Mouse (Mus musculus) embryo, embryonic 9.5 days (tissue): ENCODE measurements around the gene Hes2.

Source experiments
- DNase-seq: peaks from one replicate; pipeline ENCODE4 v3.0.0-alpha.2; 2017; ENCODE audit errors: extremely low spot score

Gene Hes2

DNA sequence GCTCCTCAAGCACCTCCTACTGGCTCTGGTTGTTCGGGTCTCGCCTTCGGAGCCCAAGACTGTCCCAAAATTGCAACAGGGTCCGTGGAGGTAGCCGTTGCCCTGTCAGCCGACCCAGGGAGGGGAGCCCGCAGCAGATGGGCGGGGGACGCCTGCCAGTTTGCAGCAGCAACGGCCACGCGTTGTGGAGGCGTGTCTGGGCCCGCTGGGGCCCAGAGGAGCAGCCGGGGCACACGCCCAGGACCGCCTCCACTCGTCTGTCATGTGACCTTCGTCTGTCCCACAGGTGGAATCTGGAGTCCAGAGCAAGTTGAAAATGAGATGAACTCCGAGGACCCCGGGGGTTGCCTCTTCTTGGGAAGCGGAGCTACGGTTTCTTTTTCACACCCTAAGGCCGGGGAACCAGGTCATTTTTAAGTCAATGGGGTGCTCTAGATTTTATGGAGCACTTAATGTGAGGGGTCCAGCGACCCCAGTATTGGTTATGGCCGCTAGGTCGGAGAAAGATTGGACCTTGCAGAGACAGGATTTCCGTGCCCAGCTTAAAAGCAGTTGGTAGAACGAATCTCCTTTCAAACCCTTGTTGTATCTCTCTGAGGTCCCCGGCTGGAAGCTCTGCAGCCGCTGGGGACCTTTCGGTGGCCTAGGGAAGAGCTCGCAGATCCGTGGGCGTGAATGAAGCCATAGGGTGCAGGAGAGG lies at the start of gene Hes2:
Gene Hes2 (plus strand): TSS at position 283 of the 700 bp plus-strand sequence.
- DNase-seq, result no peak

DNA sequence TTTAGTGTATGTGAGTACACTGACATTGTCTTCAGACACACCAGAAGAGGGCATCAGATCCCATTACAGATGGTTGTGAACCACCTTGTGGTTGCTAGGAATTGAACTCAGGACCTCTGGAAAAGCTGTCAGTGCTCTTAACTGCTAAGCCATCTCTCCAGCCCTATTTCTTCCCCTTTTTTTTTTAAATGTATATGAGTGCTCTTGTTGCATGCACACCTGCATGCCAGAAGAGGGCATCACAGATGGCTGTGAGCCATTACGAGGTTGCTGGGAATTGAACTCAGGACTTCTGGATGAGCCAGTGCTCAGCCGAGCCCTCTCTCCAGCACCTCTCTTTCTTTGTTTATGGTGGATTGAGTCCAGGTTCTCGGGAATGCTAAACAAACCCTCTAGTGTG lies 49.2 kb upstream of the Hes2 start:
- no peak for DNase-seq

DNA sequence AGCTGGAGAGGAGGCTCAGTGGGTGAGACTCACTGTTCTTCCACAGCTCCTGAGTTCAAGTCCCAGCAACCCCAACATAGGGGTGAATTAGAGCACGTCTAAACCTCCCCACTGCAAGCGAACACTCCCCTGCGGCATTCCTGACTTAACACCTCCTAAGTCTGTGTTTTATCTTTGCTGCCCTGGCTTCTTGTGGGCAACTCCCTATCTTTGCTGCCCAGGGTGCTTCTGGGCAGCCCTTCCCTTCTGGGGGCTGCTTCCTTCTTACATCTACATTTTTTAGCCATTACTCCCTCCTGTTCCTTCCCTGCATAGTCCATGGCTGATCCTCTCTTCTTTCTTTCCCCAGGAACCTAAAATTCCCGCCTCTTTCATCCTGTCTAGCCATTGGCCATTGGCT lies 48.0 kb upstream of the Hes2 start:
- no peak for DNase-seq

DNA sequence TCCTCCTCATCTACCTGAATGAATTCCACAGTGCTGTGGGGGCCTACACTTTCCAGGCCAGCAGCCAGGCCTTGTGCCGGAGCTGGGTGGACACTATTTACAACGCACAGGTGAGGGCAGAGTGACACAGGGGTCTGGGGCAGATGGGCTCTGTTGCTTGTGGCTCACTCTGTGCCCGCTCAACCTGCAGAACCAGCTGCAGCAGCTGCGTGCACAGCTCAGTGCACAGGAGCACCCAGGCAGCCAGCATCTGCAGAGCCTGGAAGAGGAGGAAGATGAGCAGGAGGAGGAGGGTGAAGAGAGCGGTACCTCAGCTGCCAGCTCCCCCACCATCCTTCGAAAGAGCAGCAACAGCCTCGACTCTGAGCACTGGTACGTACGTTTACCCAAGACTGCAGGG lies 46.3 kb upstream of the Hes2 start:
- DNase-seq, result no peak

DNA sequence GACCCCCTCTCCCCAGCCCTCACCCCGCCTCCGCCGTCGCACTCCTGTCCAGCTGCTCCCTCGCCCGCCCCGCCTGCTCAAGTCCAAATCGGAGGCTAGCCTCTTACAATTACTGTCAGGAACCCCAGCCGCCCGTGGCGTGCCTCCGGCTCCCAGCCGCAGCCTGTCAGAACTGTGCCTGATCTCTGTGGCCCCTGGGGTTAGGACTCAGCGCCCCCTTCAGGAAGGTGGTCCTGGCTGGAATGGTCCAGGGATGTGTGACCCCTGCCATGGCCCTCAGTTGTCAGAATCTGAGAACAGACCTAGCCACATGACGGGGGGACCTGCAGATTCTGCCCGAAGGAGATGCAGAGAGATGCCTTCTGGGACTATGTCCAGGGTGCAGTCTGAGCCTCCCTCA lies 44.6 kb upstream of the Hes2 start:
- DNase-seq, result no peak

DNA sequence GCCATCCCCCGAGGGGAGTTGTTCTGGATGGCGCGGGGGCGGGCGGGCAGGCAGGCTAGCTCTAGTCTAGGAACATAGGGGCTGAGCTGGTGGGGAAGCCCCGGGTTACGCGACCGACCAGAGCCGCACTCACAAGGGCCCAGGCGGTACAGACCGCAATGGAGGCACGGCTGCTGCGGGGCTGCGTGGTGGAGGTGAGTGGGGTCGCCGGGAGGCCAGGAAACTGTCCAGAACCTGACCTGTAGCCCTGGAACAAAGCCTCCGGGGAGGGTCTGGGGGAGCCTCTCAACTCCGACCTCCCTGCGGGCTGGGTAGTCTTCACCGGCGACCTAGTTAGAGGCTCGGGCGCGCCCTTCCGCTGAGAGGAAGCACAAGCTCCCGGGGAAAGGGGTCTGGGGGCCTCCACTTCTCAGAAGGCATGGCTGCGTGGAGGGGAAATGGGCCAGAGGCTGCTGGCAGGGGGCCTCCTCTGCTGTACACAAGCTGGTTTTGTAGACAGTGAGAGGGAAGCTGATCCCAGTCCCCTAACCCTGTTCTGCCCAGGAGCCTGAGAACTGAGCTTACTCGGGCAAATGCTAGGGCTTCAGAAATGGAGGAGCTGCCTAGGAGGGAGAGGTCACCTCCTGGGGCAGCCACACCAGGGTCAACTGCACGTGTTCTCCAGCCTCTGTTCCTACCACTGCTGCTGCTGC lies 42.6 kb upstream of the Hes2 start, which contains the start of gene Tnfrsf25:
Gene Tnfrsf25 (plus strand): TSS at position 14 of the 692 bp plus-strand sequence.
- DNase-seq, result peak; percentile 40

DNA sequence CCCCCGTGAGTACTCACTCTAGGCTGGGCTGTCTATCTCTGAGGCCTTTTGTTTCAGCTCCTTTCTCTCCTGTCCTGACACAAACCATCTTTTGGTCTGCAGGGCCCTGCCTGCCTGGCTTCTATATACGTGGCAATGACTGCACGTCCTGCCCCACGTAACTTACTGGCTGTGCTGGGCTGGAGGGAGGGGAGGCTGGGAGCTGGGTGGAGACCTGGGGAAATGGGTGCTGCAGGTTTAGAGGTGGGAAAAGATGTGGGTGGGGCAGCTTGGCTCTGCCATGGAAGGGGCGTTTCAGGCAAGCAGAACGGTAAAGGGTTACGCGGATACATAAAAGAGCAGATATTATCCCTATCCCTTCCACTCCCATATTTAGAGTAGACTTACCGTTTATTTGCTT lies 41.1 kb upstream of the Hes2 start:
- DNase-seq, result no peak

DNA sequence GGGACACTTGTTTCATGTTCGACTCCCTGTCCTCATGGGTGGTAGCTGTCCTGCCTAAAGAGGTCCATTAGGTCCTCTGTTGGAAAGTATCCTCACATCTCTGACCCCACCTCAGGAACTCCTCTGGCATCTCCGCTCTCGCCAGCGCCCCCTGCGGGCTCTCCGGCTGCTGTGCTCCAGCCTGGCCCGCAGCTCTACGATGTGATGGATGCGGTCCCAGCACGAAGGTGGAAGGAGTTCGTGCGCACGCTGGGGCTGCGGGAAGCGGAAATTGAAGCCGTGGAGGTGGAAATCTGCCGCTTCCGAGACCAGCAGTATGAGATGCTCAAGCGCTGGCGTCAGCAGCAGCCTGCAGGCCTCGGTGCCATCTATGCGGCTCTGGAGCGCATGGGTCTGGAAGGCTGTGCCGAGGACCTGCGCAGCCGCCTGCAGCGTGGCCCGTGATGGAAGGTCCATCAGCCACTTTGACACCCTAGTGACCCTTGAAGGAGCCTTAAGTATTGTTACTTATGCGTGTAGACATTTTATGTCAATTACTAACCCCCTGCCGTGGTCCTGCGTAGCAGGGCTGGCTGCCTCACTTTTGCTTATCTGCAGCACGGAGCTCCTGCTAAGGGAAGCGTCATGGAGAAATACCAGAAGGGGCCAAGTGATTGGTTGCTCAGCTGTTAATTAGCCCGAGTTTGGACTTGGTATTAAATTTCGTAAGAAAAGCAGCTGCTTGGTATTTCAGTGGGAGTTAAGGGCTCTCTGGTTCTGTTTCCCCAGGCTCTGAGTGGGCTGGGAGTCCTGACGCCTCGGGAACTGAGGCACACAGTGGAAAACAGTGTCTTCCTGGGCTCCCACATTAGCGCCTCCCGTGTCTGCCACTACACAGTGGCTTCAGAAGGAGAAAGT lies 39.0 kb upstream of the Hes2 start:
- DNase-seq, result peak; percentile 72

DNA sequence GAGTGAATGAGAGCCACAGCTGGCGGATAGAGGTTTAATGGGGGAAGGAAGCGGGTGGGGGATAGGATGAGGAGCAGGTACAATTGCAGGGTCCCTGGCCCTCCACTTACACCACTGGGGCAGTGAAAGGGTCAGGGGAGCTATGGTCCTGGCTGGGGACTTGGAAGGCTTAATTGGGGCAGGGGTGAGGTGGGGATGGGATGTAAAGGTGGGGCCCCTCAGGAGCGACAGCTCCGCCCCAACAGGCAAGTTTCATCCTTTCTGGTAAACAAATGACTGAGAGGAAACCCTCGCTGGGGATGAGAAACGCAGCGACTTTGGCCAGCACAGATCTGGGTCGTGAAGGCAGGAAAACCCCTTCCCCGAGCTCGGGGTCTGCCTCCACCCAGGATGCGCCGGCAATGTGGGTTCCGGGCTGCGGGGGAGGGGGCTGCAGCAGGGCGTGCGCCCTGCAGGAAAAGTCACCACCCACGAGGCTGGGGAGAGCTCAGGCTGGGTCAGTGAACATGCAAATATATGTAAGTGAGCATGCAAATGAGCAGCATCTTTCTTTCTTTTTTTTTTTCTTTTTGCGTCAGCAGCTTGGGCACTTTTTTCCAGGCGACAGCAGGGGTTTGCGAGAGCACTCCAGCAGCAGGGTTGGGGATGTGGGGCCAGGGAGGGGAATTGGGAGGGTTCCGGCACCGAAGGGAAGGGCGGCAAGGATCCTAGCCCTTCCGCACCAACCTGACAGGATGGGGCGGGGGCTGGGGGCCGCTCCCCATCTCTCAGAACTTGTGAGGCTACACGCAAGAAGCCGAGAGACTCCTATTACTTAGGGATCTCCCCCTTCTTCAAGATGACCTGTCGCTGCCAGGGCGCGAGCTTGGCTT lies 38.1 kb upstream of the Hes2 start:
- no peak for DNase-seq

DNA sequence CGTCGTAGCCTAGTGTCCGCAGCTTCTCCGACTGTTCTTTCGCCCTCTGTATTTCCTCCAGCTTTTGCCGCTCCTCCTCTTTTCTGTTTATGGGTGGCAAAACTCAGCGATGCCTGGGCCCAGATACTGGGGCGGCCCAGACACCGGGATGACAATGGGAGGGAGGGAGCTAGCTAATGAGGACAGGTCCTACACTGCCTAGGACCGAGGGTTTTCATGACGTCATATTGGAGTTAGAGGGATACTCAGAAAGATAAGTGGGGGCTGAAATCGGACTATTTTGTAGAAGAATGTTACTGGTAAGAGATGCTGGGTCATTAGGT lies 37.5 kb upstream of the Hes2 start:
- no peak for DNase-seq

DNA sequence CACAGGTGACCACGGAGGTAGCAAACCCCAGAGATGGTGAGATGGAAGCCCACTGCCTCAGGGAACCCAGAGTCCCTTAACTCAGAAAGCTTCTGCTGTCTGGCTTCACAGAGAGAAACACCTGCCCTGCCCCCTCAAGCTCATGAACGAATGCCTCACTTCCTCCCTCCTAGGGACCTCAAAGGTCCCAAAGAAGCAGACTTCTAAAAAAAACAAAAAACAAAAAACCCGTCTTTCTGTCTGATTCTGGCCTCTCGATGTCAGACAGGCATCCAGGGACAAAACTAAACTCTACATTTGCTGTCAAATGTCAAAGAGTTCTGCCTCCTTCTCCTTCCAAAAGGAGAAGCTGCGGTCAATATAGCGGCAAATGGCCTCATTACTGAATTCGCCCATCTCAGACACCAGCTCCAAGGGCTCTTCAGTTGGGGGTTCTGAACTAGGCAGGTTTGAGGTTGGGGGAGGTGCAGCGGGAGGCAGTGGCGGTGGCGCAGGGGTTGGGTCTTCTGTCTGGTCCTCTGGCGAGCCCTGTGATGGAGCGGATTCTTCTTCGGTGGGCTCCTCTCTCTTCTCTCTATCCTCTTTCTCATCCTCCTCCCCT lies 34.2 kb upstream of the Hes2 start:
- no peak for DNase-seq

DNA sequence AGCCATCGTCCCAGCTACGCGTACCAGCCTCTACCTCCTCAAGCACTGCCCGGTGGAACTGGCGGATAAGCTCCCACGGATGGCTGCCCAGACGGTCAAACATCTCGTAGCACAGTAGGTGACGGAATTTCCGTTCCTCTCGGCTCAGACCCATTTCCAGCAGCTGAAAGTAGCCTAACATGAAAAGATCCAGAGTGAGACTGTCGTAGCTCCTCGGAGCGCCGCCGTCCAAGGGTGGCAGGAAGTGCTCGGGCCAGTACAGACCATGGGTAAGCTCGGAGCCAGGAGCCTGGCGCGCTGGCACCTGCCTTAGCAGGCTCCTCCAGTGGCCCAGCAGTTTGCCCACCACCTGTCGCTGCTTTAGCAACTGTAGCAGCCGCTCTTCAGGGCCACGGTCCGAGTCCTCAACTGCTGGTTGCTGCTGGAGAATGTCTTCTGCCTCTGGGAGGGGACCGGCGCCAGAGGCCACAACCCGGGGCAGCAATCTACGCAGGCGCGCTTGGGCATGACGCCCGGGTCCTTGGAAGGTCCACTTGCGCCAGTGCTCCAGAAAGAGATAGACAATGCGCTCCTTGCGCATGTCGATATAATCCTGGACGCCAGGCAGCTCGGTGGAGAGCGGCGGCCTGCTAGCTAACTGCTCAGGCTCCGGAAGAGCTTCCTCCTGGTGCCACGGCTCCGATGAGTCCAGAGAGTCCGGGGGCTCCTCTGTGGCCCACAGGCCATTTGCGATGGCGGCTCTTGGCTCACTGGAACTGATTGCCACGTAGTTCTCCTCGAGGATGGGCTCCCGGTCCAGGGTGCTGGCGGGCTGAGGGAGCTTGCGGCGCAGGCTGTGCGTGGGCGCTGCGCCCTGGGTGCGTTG lies 33.3 kb upstream of the Hes2 start:
- DNase-seq, result no peak

DNA sequence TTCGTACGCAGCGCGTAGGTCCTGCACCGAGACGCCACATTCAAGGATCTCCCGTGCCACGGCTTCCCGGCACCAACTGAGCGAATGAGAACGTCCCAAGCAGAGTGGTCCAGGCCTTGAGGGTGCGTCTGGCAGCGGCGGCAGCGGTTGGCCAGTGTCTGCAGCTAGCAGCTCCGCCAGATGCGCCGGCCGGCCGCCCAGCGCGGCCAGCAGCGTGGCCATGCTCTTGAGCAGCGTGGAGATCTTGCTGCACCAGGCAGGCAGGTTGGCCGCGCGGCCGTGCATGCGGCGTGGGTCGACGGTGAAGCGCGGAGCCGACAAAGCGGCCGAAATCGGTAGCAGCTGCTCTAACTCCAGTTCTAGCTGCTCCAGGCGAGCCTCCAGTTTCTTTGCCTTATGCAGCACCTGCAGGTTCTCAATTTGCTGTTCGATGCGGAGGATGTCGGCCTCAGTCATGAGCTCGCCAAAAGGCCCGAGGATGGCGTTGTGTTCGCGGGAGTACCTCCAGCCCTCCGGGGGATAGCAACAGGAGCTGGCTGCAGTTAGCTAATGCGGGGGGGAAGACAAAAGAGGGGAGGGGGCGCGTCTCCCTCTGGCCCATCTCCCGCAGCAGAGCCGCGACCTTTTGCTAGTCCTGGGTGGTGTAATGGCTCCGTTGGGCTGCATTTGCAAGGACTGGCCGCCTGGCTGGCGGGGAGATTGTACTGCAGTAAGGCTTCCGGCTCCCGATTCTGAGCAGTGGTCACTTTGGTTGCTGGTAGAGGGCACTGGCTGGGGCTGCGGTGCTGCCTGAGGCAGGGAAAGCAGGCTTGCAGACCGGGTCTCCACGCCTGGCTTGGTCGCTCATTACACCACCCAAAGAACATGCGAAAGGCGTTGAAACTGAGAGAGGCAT lies 32.4 kb upstream of the Hes2 start:
- peak; percentile 58 for DNase-seq

DNA sequence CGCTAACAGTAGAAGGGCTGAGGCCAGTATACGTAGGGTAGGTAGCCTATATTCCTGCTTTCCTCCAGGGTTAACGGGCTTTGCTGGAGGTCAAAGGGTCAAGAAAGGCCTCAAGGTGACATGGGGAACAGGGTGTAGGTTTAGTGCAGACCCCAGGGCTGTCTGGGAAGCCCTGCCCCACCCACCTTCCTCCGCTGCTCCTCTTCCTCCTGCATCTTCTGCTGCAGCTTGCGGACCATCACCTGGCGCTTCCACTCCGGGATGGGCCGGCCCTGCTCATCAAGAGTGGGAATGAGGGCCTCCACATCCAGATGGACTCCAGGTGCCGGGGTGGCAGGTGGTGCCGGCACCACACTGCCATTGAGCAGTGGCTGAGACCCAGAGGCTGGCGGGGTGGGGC lies 30.8 kb upstream of the Hes2 start:
- DNase-seq, result no peak

DNA sequence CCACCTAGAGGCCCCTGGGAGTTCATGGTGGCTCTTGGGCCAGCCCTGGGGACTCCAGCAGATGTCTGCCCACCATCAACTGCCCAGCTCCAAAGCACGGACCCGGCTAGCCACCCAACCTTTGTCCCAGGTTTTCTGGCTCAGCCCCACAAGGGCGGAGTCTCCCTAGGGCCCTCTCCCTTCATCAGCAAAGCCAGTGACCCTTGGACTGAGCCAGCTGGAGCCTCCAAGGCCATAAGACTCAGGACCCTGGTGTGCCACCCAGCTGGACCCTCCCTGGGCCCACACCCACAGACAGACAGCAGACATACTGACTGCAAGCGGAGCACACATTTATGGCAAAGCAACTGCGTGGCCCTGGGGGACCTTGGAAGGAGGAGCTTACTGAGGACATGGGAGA lies 29.9 kb upstream of the Hes2 start:
- no peak for DNase-seq

DNA sequence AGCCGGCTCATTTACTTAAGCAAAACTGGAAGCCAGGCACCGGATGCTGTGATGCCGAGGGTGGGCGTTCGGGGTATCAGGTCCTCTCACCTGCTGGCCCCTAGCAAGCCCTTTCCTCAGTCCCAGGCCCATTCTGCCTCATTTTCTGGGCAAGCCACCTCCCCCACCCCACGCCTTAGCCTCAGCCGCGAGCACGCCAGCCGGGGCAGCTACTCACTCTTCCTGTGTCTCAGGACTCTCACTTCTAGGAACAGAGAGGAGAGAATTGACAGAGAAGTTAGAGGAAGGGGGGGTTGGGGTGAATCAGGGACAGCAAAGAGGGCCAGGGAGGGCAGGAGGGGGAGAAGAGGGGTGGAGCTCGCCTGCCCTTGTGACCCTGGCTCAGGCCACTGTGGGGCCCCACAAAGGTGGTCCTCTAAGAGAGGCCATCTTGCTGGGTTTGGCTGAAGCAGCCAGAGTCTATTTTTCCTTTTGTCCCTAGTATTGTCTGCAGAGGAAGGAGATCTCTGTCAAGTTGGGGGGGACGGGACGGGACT lies 29.2 kb upstream of the Hes2 start:
- peak; percentile 39 for DNase-seq

DNA sequence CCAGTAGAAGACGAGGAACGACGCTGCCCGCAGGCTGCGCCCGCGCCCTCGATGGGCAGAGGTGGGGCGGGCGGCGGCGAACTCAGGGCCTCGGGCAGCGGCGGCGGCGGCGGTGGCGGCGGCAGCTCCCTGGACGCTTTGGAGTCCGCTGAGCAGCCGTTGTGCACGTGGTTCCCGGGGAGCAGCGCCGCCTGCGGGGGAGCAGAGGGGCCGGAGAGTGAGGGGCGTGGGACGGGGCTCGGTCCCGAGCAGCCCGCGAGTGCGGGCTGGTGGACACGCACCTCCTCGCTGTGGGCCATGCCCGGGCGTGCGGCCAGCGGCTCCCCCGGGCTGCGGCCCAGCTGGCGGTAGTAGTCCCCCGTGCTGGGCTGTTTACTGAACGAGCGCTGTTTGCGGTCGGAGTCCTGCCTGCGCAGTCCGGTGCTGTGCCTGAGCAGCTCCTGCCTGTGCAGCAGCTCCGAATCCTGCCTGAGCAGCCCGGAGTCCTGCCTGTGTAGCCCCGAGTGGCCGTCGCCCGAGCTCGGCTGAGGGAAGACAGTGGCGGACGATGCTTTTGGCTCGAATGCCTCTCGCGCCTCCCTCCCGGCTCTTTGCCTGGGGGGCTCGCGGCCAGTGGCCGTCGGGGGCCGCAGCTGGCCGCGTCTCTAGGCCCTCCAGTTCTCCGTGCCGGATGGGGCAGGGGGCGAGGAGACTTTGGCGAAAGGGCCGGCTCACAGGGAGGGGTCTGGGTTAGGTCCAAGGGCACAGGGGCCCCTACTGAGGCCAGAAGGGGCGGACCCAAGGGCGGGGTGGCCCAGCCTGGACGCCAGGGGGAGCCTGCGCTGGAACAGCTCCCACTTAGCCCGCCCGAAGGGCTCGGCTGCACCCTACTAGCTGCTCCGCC lies 27.7 kb upstream of the Hes2 start:
- DNase-seq, result peak; percentile 64
